Mouse (Mus musculus) megakaryocyte-erythroid progenitor cell, adult 5-6 weeks (primary cell): ENCODE results near the gene Ccdc120. TPM values are rescaled to one million over a fixed set of nuclear protein-coding genes. Genes with fewer than 3 reads are reported as not detected.
A peak's percentile ranks its signal among the peaks of the same experiment; 100 is the strongest.

Source experiments
- ATAC-seq: replicated peaks from 2 replicates; pipeline ENCODE4 v1.8.0; 2016; ENCODE audit warnings: mild to moderate bottlenecking, inconsistent platforms; ENCODE audit not compliant: severe bottlenecking, poor library complexity, low FRiP score, low TSS enrichment
- total RNA-seq, 2 experiments: library from RNA; stranded (forward) in 1 of 2; stranded (reverse) in 1 of 2; fragments of 200-1000, 215-1000 nt in 1 of 2; fragments of >200 nt in 1 of 2; fragmentation: Nextera tagmentation in 1 of 2; gene quantifications; 2 replicates each; pipeline ENCODE4 v1.2.3; 2014 to 2017

Ccdc120 gene
- total RNA-seq, 2 experiments from 2014 or later, result 2.2 to 2.3 TPM

GRCm38 (mm10) chrX:7714135-7714899, 36.4 kb downstream of the Ccdc120 start, which contains the start of gene Wdr45:
Wdr45 (plus strand) TSS chrX:7714333.
- ATAC-seq, result peak; percentile 100

GRCm38 (mm10) chrX:7713764-7714134, 37.0 kb downstream of the Ccdc120 start:
- ATAC-seq, result peak; percentile 36; the same call in 1 of the 2 replicates

GRCm38 (mm10) chrX:7696954-7697381, 53.7 kb downstream of the Ccdc120 start, which contains the start of gene Gpkow:
Gpkow (plus strand) TSS chrX:7697131.
- ATAC-seq, result peak; percentile 100

GRCm38 (mm10) chrX:7696520-7696919, 54.2 kb downstream of the Ccdc120 start:
- peak; percentile 42 for ATAC-seq

- ATAC-seq, result no peak
Observed at GRCm38 (mm10) chrX:7692862-7693261, 57.8 kb downstream of the Ccdc120 start.

- no peak for ATAC-seq
Observed at GRCm38 (mm10) chrX:7690486-7690885, 60.2 kb downstream of the Ccdc120 start.

GRCm38 (mm10) chrX:7688321-7688720, 62.4 kb downstream of the Ccdc120 start:
- no peak for ATAC-seq

Other genes with a start within 250 kb of the Ccdc120 start
- gene Foxp3, start 177.3 kb downstream of the Ccdc120 start, total RNA-seq (2014; fragmentation: Nextera tagmentation), result not detected in 2 replicates
- gene Foxp3, start 177.3 kb downstream of the Ccdc120 start, total RNA-seq (2017), result 0.11 TPM in 1 of 2 replicates, not detected in the other
- 3.0 TPM in 1 of 2 replicates, not detected in the other for gene Ppp1r3f, start 176.6 kb downstream of the Ccdc120 start, total RNA-seq (2014; fragmentation: Nextera tagmentation)
- 0.19 and 2.5 TPM in 2 replicates for gene Ppp1r3f, start 176.6 kb downstream of the Ccdc120 start, total RNA-seq (2017)
- 19.6 and 31.5 TPM in 2 replicates for gene Ccdc22, start 145.4 kb downstream of the Ccdc120 start, total RNA-seq (2014; fragmentation: Nextera tagmentation)
- gene Ccdc22, start 145.4 kb downstream of the Ccdc120 start, total RNA-seq (2017), result 18.2 and 21.6 TPM in 2 replicates
- gene Cacna1f, start 143.8 kb downstream of the Ccdc120 start, total RNA-seq (2014; fragmentation: Nextera tagmentation), result not detected in 2 replicates
- gene Cacna1f, start 143.8 kb downstream of the Ccdc120 start, total RNA-seq (2017), result not detected in 2 replicates
- 0.52 TPM in 1 of 2 replicates, not detected in the other for gene Syp, start 112.4 kb downstream of the Ccdc120 start, total RNA-seq (2014; fragmentation: Nextera tagmentation)
- 0.72 TPM in 1 of 2 replicates, not detected in the other for gene Syp, start 112.4 kb downstream of the Ccdc120 start, total RNA-seq (2017)
- 4.7 and 7.8 TPM in 2 replicates for gene Prickle3, start 93.6 kb downstream of the Ccdc120 start, total RNA-seq (2014; fragmentation: Nextera tagmentation)
- gene Prickle3, start 93.6 kb downstream of the Ccdc120 start, total RNA-seq (2017), result 0.99 and 1.7 TPM in 2 replicates
- gene Plp2, start 79.5 kb downstream of the Ccdc120 start, total RNA-seq (2014; fragmentation: Nextera tagmentation), result 82.2 and 98.3 TPM in 2 replicates
- gene Plp2, start 79.5 kb downstream of the Ccdc120 start, total RNA-seq (2017), result 26.5 and 29.9 TPM in 2 replicates
- 0.17 TPM in 1 of 2 replicates, not detected in the other for gene Magix, start 69.7 kb downstream of the Ccdc120 start, total RNA-seq (2014; fragmentation: Nextera tagmentation)
- gene Magix, start 69.7 kb downstream of the Ccdc120 start, total RNA-seq (2017), result not detected in 2 replicates
- 28.3 and 53.3 TPM in 2 replicates for gene Gpkow, start 53.8 kb downstream of the Ccdc120 start, total RNA-seq (2014; fragmentation: Nextera tagmentation)
- 20.6 and 31.1 TPM in 2 replicates for gene Gpkow, start 53.8 kb downstream of the Ccdc120 start, total RNA-seq (2017)
- gene Wdr45, start 36.6 kb downstream of the Ccdc120 start, total RNA-seq (2014; fragmentation: Nextera tagmentation), result 20.5 and 36.9 TPM in 2 replicates
- 20.2 and 23.8 TPM in 2 replicates for gene Wdr45, start 36.6 kb downstream of the Ccdc120 start, total RNA-seq (2017)
- not detected in 2 replicates for gene Gm45208, start 28.7 kb downstream of the Ccdc120 start, total RNA-seq (2014; fragmentation: Nextera tagmentation)
- gene Gm45208, start 28.7 kb downstream of the Ccdc120 start, total RNA-seq (2017), result not detected in 2 replicates
- gene Praf2, start 22.5 kb downstream of the Ccdc120 start, total RNA-seq (2014; fragmentation: Nextera tagmentation), result 4.9 and 8.1 TPM in 2 replicates
- gene Praf2, start 22.5 kb downstream of the Ccdc120 start, total RNA-seq (2017), result 1.4 and 6.6 TPM in 2 replicates
- gene Tfe3, start 11.7 kb upstream of the Ccdc120 start, total RNA-seq (2014; fragmentation: Nextera tagmentation), result 33.5 and 36.5 TPM in 2 replicates
- gene Tfe3, start 11.7 kb upstream of the Ccdc120 start, total RNA-seq (2017), result 10.4 and 15.0 TPM in 2 replicates
- gene Gripap1, start 38.9 kb upstream of the Ccdc120 start, total RNA-seq (2014; fragmentation: Nextera tagmentation), result 64.4 and 98.4 TPM in 2 replicates
- gene Gripap1, start 38.9 kb upstream of the Ccdc120 start, total RNA-seq (2017), result 78.9 and 102 TPM in 2 replicates
- 0.55 and 2.2 TPM in 2 replicates for gene Kcnd1, start 71.4 kb upstream of the Ccdc120 start, total RNA-seq (2014; fragmentation: Nextera tagmentation)
- gene Kcnd1, start 71.4 kb upstream of the Ccdc120 start, total RNA-seq (2017), result 1.9 and 2.2 TPM in 2 replicates
- 59.5 and 83.5 TPM in 2 replicates for gene Otud5, start 90.5 kb upstream of the Ccdc120 start, total RNA-seq (2014; fragmentation: Nextera tagmentation)
- 50.0 and 64.6 TPM in 2 replicates for gene Otud5, start 90.5 kb upstream of the Ccdc120 start, total RNA-seq (2017)
- 11.4 and 16.2 TPM in 2 replicates for gene Pim2, start 127.4 kb upstream of the Ccdc120 start, total RNA-seq (2014; fragmentation: Nextera tagmentation)
- gene Pim2, start 127.4 kb upstream of the Ccdc120 start, total RNA-seq (2017), result 2.1 and 2.2 TPM in 2 replicates
- 13.2 and 19.3 TPM in 2 replicates for gene Slc35a2, start 133.1 kb upstream of the Ccdc120 start, total RNA-seq (2014; fragmentation: Nextera tagmentation)
- 9.8 and 16.1 TPM in 2 replicates for gene Slc35a2, start 133.1 kb upstream of the Ccdc120 start, total RNA-seq (2017)
- 46.8 and 81.9 TPM in 2 replicates for gene Pqbp1, start 148.4 kb upstream of the Ccdc120 start, total RNA-seq (2014; fragmentation: Nextera tagmentation)
- 176 and 188 TPM in 2 replicates for gene Pqbp1, start 148.4 kb upstream of the Ccdc120 start, total RNA-seq (2017)
- gene Timm17b, start 148.5 kb upstream of the Ccdc120 start, total RNA-seq (2014; fragmentation: Nextera tagmentation), result 71.7 and 112 TPM in 2 replicates
- gene Timm17b, start 148.5 kb upstream of the Ccdc120 start, total RNA-seq (2017), result 61.4 and 61.5 TPM in 2 replicates
- not detected in 2 replicates for gene Gm10491, start 156.9 kb upstream of the Ccdc120 start, total RNA-seq (2014; fragmentation: Nextera tagmentation)
- not detected in 2 replicates for gene Gm10491, start 156.9 kb upstream of the Ccdc120 start, total RNA-seq (2017)
- gene Gm10490, start 158.6 kb upstream of the Ccdc120 start, total RNA-seq (2014; fragmentation: Nextera tagmentation), result not detected in 2 replicates
- gene Gm10490, start 158.6 kb upstream of the Ccdc120 start, total RNA-seq (2017), result not detected in 2 replicates
- gene Pcsk1n, start 168.9 kb upstream of the Ccdc120 start, total RNA-seq (2014; fragmentation: Nextera tagmentation), result not detected in 2 replicates
- gene Pcsk1n, start 168.9 kb upstream of the Ccdc120 start, total RNA-seq (2017), result not detected in 2 replicates
- not detected in 2 replicates for gene Eras, start 177.7 kb upstream of the Ccdc120 start, total RNA-seq (2014; fragmentation: Nextera tagmentation)
- not detected in 2 replicates for gene Eras, start 177.7 kb upstream of the Ccdc120 start, total RNA-seq (2017)
- gene Hdac6, start 197.0 kb upstream of the Ccdc120 start, total RNA-seq (2014; fragmentation: Nextera tagmentation), result 9.8 and 9.9 TPM in 2 replicates
- gene Hdac6, start 197.0 kb upstream of the Ccdc120 start, total RNA-seq (2017), result 9.1 and 11.8 TPM in 2 replicates
- gene Gata1, start 227.2 kb upstream of the Ccdc120 start, total RNA-seq (2014; fragmentation: Nextera tagmentation), result 187 and 213 TPM in 2 replicates
- 134 and 145 TPM in 2 replicates for gene Gata1, start 227.2 kb upstream of the Ccdc120 start, total RNA-seq (2017)